In the genomic region with DNA sequence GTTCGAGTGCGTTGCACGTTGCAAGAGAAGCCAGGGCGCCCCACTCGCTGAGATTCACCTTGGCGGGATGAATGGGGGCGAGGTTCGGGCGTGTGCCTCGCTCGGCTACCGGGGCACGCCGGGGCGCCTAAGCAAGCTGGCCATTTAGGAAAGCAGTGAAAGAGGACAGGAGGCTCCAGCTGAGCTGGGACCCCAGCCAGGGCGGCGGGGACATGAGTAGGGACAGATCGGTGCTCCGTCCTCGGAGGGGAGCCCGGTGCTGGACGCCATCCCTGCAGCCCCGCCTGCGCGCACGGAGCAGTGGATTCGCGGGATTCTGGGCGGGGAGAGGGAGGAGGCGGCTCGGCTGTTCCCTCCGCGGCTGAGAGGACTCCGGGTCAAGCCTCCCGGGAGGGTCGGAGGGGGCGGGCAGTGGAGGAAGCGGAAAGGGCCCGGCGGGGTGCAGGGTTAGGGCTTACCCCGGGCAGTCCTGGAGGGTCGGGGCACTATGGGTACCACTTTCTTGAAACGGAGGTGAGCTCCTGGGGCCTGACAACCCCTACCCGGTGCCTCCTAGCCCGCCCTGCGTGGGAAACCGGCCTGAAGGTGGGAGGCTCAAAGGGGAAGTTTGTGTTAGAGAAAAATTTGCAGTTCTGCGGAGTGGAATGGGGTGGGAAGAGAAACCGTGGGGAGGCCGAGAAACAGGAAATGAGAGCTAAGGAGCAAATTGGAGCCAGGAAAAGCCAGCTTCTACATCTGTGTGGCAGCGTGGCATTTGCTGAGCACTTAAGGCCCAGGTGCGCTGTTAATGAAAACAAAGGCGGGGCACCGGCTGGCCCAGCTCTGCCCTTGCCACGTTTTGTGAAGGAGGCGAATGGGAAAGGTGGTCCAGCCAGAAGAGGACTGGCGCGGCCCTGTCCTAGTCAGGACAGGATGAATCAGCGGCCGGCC, we compare ENCODE assay signal across 8 mouse cellular contexts. TPM values are rescaled to one million over a fixed set of nuclear protein-coding genes. Genes with fewer than 3 reads are reported as not detected.
DNase-seq lines count a peak whose midpoint lies in the region; ATAC-seq lines count a peak whose summit lies in the region.

No protein-coding gene starts in this region.

- H3K27ac ChIP-seq in hindbrain, embryonic 12.5 days: peak overlapping the region; percentile 97

- peaks cover 17% of the 10 kb centered on the region; the same call in 1 of the 2 replicates for H3K4me1 ChIP-seq in hindbrain, embryonic 12.5 days

- peak; percentile 42 for ATAC-seq in hindbrain, embryonic 12.5 days (ENCODE audit: low FRiP score)
- no peak for ATAC-seq in inflammation-experienced regulatory T-cells, adult 6 months

- peak; percentile 88 for DNase-seq in ZHBTc4 (ENCODE audit: low read depth, low spot score)
- peak; percentile 88 to 90 for DNase-seq in cerebellum, postnatal 10 days
- DNase-seq in frontal cortex, postnatal 25 days (ENCODE audit: low spot score in 2 of 2): peak; percentile 40 to 52
- peak; percentile 62 to 66 for DNase-seq in layer of hippocampus, postnatal 36 days
- peak; percentile 71 for DNase-seq in lung, postnatal 36 days
- peak; percentile 64 for DNase-seq in right cerebral cortex, postnatal 14 days

- no peaks in the 10 kb centered on the region for H3K9me3 ChIP-seq in hindbrain, embryonic 12.5 days (replicated peaks)

- under 1% methylated on average over 60 of the region's 60 CpGs for WGBS in hindbrain, embryonic 12.5 days

- peak overlapping the region; percentile 61 for H3K4me3 ChIP-seq in hindbrain, embryonic 12.5 days

- peak overlapping the region; percentile 72 for H3K4me2 ChIP-seq in hindbrain, embryonic 12.5 days (replicated peaks)

- H3K36me3 ChIP-seq in hindbrain, embryonic 12.5 days: no peaks in the 10 kb centered on the region

- H3K27me3 ChIP-seq in hindbrain, embryonic 12.5 days: 0 out of 2 replicates have a peak, but pooled peaks cover 3% of the 10 kb centered on the region

- H3K9ac ChIP-seq in hindbrain, embryonic 12.5 days: peak overlapping the region; percentile 80

RNA-seq across cellular contexts. Expression of gene Klf12, which starts 1.4 kb away (rescaled TPM):
- polyA plus RNA-seq in hindbrain, embryonic 12.5 days (2016; fragmentation: Nextera tagmentation; extraction: Ambion mirVana): 39.6 and 41.4 TPM in 2 replicates
- 10 to 100 TPM; 36.6 to 39.2 TPM for total RNA-seq in layer of hippocampus, postnatal 36 days (2021)
- 1 to 10 TPM; 1.1 to 3.6 (median 2.1) TPM for polyA plus RNA-seq in inflammation-experienced regulatory T-cells, adult 6 months (2017; shearing (Covaris generic))
